Mouse (Mus musculus) gastrocnemius, adult 18-20 months (tissue): ENCODE data around the gene Ntm. TPM values are rescaled to one million over a fixed set of nuclear protein-coding genes. Genes with fewer than 3 reads are reported as not detected.
A peak's percentile ranks its signal among the peaks of the same experiment; 100 is the strongest.

Experiments
- DNase-seq: peaks from one replicate; pipeline ENCODE4 v3.0.0; 2021; ENCODE audit warnings: low spot score
- total RNA-seq, 2 experiments: library from RNA; stranded (reverse); gene quantifications; 2 replicates each; pipeline ENCODE4 v1.2.3; 2021

Gene Ntm
- total RNA-seq, 2 experiments from 2014 or later: 0.41 to 1.0 TPM

DNA sequence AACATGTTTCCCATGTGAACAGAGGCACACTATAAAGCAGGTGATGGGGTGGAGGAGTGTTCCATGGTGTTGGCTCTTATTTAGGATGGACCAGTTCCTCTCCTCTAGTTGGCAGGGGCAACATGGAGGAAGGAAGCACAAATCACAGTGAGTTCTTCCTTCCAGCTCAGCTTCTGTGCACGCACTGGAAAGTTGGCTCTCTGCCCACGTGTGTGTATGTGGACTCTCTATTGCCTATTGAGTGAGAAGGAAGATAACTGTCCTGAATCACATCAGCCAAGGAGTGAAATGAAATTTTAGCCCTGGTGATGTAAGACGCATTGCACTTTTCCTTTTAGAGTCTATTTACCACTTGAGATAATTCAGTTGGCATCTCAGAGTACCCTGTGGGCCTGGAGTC, 203.0 kb downstream of the Ntm start:
- DNase-seq: no peak

DNA sequence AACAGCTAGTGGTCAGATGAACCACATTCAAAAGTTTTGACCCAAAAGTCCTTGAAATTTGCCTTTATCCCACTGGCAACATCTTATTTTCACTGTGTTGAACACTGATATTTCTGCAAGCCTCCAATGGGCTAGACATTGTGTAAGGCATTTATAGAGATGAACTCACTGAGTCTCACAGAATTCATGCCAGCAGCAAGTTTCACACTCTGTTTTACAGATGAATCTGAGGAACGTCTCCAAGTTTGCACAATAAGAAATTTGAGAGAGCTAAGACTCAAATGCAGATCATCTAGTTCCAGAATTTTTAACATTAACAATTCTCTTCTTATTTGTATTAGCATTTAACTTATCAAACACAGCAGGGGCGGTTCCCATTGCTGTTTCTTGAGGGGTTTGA, 203.9 kb downstream of the Ntm start:
- DNase-seq: no peak

DNA sequence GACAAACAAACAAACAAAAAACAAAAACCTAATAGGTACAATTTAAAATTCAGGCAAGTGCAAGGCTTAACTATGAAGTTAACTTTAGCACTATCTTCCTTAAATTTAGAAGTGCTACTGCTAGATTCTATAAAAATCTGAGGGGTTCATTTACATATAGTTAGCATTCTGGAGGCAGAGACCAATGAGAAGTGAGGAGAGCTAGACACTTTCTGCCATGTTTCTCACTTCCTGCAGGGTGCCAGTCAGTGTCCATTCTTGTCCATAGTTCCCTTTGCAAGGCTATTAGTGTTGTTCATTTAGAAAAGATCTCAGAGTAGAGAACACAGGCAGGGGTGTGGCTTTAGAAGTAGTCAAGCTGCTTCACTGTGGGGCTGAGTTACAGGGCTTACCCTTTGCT, 208.6 kb downstream of the Ntm start:
- no peak for DNase-seq

DNA sequence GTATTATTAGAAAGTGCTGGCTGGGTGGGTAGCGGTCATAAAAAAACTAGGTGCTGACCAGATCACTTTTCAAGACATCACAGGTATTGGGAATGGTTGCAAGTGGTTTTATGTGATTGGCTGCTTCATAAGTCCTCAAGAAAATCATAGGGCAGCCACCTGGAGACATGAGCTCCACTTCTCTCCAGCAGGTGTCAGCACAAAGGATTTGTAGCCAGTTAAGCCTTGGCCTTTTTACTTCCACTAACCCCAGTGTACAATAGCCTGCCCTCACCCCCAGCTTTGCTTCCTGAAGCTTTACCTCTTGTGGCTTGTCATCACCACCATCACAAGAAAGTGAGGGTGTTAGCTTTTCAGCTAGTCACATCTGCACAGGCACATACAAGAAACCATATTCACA, 211.5 kb downstream of the Ntm start:
- DNase-seq: no peak

DNA sequence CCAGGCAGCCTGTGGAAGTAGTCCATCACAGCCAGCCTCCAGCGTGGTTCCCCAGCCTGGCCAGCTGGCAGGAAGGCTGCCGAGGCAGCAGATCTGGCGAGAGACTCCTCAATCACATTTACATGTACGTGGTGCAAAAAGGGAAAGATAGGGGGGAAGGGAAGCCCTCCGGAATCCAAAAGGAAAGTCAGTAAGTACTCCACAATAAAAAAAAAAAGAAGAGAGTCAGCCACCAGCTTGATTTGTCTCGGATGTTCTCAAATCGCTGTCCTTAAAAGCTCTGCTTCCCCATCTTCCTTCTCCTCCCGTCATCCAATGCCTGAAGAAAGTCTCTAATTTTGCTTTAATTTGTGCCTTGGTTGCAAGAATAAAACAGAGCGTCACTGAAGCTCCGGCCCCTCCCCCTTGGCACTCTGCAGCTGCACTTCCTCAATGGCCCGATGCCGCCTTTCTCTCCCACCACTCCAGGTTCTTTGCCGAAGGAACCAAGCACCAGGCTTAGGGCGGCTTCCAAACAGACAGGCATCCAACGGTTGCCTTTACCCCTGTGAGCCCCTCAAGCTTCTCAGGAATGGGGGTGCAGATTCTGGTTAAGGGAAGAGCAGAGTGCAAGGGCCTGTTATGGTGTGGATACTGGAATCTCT, 212.4 kb downstream of the Ntm start:
- DNase-seq: peak; percentile 18

DNA sequence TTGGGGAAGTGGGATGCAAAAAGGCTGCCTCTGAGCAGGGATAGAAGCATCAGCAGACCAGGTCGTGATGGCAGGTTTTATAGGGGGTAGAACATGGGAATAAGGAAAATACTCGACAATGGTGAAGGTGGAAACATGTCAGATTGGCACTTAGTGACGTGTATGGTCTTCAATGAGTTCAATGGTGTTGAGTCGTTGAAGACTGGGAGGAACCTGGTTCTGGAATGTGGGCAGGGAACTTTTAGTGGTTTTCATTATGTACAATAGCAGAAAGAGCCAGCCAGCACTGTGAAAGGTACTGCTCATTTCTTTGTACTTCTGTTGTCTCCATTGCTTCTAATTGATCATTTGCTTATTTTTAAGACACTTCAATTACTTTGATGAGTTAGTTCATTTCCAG, 214.9 kb downstream of the Ntm start:
- no peak for DNase-seq

DNA sequence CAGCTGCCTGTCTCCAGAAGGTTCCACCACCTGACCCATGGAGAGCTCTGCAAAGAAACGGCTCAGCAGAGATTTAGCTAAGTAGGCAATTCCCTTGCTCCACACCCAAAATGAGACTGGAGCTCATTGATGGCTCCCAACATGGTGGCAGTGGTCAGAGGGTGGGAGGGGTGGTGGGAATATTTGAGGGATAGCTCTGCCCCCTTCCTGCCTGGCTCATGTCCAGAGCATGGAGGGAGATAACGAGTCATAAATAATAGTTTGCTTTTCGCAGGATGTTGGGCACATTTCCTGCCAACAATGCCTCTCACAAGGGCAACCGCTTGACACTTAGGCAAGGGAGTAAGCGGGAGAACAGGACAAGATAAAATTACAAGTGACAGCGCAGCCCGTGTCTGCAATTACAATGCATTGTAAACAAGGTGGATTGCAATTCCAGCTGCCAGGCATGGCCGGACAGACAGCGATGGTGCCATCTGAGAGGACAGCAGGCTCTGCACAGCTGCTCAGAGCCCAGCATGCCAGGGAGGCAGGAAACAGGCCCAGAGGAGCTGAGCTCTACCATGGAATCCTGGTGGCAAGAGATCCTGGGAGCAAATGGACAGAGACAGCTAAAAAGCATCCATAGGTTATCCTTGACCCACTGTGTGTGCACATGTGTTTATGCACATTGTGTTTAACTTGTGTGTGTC, 224.0 kb downstream of the Ntm start:
- DNase-seq: no peak

DNA sequence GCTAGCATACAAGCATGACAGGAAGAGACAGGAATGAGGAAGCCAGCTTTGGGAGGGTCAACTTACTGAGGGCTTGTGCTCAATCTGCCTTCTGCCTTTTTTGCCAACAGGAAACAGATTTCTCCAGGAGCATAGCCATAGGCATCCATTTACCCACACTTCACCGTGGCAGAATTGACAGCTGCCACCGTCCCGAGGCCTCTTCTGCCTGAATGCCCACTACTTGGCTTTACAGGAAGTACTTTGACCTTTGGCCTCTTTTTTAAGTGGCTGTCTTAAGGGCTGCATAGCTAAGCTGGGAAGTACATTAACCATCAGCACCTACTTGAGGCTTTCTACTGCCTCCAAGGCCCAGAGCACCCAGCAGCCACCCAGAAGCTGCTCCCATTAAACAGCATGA, 226.9 kb downstream of the Ntm start:
- no peak for DNase-seq

DNA sequence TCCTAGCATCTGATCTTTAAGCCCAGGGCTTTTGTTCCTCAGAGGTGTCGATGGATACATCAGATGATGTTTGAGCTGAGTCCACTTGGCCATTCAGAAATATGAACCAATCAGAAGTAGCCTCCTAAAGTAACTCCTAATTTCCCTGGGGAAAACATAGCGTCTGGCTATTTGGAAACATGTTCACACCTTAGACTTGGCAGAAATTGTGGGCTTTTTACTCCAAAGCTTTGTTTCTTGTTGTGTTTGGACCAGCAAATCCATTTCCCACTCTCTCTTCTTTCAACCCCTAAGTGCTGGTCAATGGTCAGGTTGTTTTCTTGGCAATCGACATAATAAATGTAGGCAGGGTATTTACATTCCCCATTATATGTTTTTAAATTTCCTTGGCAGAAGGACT, 230.0 kb downstream of the Ntm start:
- DNase-seq: no peak

DNA sequence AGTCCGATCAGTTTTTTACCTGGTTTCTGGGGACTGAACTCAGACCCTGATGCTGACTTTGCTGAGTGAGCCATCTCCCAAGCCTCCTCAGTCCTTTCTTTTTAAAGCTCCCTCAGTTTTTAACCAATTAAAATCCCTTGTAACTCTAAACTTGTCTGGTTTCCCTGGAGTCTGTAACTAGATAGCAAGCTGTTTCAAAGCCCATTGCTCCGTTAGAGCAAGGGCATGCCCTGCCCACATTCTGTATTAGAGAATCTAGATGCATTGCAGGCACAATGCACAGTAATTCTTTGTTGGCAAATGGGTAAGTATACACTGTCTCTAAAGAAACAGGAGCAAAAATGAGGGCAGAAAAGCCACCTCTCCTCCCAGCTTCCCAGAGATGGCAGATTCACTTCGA, 231.3 kb downstream of the Ntm start:
- no peak for DNase-seq

DNA sequence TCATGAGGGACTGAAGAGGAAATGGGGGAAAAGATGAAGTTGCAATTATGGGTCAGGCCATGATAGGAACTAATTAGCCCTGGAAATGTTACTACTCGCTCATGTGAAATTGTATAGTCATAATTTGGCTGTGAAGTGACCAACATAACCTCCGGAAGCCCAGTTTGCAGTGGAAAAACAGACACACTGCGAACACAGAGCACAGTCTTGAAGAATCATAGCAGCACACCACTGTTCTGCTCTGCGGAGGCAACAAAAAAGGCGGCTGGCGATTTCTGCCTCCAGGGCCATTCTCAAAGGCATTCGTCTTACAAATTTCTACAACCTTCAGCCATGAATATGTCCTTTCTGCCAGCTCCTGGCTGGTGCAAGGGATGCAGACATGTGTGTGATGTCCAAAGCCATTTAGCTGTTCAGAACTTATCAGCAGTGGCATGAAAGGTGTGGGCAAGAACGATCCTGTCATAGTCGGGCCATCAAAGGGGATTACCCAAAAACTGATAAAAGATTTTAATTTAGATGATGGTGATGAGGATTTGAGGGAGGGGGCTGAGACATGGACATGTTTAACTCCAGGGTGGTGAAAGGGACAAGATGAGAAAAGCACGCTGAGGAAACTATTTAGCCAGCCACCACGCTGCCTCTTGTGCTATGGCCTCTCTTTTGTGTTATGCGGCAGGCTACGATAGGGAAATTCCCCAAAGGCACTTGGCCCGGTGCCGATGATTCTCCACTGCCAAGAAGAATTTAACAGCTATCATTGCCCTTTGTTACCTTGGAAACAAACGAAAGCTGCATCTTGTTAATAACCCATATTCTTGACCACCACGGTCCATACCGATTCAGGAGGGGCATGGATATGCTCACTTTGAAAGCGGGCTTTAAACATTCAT, 235.2 kb downstream of the Ntm start:
- no peak for DNase-seq

DNA sequence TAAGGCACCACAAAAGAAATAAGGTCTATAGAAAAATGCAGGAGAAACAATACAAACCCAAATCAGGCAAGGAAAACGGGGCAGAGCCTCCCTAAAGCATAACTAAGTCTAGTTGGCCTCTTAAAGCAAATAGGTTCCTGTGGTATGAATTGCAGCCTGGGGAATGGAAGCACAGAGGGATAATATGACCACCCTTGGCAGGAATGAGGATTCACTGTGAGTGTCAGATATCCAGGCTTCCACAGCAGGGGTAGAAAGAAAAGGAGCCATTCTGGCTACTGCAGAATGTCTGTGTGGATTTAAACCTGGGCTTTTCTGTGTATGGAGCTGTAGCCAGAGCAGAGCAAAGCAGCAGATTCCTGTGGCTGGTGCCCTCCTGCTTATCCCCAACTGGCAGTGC, 241.5 kb downstream of the Ntm start:
- no peak for DNase-seq

DNA sequence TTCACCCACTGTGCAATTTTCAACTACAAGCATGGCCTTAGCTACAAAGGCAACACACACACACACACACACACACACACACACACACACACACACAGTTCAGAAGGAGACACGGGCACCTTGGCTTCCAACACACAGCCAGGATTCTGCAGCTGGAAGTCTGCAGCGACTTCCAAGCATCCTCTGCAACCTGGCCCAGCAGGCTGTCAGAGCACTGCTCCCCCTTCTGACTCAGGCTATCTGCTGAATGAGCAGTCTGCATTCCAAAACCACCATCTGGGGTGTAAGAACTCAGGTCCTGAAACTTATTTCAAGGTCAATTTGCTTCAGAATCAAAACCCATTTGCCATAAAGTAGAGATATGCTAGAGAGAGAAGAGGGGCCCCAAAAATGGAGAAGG, 246.1 kb downstream of the Ntm start:
- no peak for DNase-seq

DNA sequence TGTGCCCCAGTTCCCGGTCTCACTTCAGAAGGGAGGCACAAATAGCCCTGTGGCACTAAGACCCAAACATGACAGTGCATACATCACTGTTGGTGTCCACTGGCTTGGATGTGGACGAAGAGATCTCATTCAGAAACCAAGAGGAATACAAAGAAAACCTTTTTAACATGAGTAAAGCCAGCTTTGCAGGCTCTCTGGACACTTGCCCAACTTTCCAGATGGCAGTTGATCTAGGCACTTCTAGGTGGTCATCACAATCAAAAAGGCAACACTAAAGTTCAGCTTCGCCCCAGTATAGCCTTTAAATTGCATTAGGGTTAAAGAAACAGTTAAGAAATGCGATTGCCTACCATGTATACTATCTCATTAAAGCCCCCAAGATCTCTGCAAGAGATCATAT, 264.7 kb downstream of the Ntm start:
- no peak for DNase-seq

DNA sequence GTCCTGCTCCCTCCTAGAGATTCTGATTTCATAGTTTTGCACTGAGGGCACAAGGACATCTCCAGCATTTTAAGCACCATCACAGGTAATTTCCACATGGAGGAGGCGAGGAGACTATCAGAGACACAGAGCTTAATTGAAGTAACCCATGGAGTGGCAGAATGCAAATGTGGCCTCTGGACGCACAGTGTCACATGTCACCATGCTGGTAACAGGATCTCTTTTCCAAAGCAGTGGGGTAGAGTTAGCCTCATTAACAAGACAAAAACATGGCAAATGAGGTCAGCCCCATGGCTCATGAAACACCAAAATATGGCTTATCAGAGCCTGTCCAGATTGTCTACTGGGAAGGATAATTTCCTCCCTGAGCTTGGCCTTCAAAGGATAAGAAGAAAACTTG, 268.8 kb downstream of the Ntm start:
- DNase-seq: no peak

DNA sequence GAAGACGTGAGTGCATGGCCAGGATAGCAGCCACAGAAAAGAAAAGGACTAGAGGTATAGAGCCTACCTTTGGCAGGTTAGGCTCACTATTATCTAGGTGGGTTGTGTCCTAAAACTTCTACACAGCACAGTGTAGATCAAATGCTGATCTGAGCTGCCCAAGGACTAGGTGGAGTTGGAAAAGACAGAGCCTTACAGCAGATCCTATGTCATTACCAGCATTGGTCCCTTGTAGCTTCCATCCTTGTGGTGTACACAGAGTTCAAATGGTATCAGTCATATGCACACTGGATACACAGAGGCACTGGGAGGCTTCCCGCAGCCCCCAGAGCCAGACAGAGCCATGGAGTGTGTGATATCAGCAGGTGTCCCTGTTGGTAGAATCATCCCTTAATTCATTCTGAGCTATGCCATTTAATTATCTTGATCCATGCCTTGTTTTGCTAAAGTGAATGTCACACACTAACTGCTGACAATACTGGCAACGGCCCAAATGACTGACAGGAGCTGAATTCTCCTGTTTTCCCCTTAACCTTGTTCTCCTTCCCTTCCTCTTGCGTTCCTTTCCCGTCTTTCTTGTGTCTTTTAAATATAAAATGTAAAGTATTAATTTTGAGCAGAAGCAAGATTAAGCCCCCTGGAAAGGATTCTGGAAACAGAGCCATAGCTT, 271.6 kb downstream of the Ntm start:
- no peak for DNase-seq

DNA sequence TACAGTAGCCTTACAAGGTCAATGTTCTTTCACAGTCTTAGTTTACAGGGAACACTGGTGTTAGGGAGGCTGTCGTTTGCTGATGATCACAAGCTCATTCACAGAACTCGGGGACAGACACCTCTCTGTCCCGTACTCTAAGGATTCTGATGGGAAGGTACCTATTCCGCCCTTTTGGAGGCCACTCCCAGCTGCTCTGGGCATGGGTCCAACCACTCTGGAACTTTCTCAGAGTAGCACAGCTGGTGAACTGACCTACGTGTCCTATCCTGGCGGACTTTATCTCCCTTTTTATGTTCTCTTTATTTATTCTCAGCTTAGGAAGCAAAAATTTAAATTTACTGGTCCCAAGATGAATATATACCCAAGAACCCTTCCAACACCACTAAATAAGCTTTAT, 280.7 kb downstream of the Ntm start:
- DNase-seq: no peak

DNA sequence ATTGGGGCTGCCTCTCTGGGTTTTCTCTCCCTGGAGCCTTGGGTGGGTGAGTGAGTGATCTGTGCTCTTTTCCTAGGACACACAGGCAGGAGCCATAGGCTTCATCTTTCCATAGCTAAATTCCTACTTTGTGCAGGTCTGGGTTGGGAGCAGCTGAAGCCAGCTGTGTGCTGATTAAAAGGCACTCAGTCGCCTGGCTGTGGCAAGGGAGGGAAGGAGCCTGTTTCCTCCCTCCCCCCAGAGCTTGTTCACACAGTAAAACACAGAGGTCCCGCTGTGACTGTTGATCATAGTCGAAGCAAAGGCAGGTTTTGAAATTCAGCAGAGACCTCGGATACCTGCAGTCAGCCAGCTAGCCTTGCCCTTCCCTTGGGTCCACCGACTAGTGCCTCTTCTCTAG, 282.3 kb downstream of the Ntm start:
- DNase-seq: no peak

DNA sequence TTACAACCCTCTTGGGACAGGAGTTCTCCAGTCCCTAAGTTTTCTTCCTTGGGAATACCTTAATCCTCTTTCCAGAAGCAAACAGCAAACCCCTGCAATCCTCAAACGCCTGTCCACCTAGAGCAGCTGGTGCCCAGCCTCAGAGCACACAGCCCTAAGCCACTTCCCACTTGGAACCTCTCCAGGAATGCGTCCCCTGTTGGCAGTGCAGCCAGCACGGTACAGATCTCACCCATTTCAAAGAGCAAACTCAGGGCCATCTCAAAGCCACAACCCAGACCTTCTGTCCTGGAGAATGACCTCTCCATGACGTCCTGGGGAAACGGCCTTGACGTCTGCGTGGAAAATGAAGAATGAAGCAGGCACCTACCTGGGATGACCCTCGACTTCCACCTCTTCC, 289.0 kb downstream of the Ntm start:
- no peak for DNase-seq

DNA sequence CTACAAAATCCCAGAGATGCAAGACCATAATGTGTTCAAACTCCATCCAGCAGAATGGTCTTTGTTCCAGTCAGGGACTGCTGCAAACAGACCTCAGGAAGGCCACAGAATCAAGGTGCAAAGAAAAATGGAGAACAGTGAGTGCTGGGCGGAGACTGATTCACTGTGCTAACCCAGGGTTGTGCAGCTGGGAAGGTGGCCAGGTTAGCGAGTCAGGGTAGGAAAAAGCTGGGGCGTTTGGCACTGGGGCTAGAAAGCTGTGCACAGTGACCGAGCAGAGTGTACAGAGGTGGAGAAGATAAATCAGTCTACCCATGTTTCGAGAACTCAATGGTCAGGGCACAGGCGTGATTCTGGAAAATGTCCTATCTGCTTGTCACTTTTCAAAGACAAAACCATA, 291.1 kb downstream of the Ntm start:
- DNase-seq: no peak

DNA sequence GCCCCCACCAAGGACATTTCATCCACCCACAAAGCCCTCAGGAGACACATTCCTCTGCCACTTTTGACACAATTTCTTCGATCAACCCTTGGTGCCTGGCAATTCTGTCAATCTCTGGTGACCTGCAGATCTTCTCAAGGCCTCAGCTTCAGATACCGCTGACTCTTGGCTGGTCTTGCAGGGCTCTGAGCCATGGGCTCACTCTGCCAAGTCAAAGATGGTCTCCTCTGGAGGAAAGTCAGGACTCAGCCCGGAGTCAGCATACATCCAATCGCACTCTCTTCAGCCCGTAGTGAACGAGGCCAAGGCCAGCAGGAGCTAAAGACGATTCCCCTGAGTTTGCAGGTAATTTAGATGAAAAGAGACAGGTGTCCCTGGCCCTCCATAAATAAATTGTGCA, 299.7 kb downstream of the Ntm start:
- DNase-seq: peak; percentile 10
